Mouse (Mus musculus) heart, embryonic 10.5 days (tissue): Measurements from ENCODE around the gene Zdhhc19. TPM values are rescaled to one million over a fixed set of nuclear protein-coding genes. Genes with fewer than 3 reads are reported as not detected.

ENCODE experiments used
- DNase-seq: peaks from one replicate; pipeline ENCODE4 v3.0.0-alpha.2; 2017; ENCODE audit warnings: low spot score
- H3K27ac ChIP-seq: fragments of 300-500 bp; sonication (generic); 2 replicates; pipeline ENCODE4 v1.5.1; 2016; ENCODE audit warnings: mild to moderate bottlenecking
- H3K27me3 ChIP-seq: fragments of 300-500 bp; sonication (generic); 2 replicates; pipeline ENCODE4 v1.6.1; 2016; ENCODE audit warnings: mild to moderate bottlenecking; ENCODE audit not compliant: poor library complexity, insufficient read depth, severe bottlenecking
- H3K36me3 ChIP-seq: fragments of 300-500 bp; sonication (generic); 2 replicates; pipeline ENCODE4 v1.6.1; 2016; ENCODE audit warnings: mild to moderate bottlenecking, moderate library complexity
- H3K4me1 ChIP-seq: fragments of 300-500 bp; sonication (generic); 2 replicates; pipeline ENCODE4 v1.6.1; 2016; ENCODE audit warnings: mild to moderate bottlenecking
- H3K4me3 ChIP-seq: fragments of 300-500 bp; sonication (generic); 2 replicates; pipeline ENCODE4 v1.5.1; 2016; ENCODE audit warnings: mild to moderate bottlenecking, moderate library complexity
- H3K9me3 ChIP-seq: fragments of 300-500 bp; sonication (generic); 2 replicates; pipeline ENCODE4 v1.6.1; 2016; ENCODE audit warnings: mild to moderate bottlenecking, moderate library complexity
- WGBS: fragments of 180-500 bp; shearing (Covaris S2); methylation state at CpG from one replicate; pipeline ENCODE4 v1.1.7; 2016; 5-methylcytosine and 5-hydroxymethylcytosine counted together
- polyA plus RNA-seq: library from polyadenylated mRNA; unstranded; fragments of >200 nt; fragmentation: Nextera tagmentation; extraction: Ambion mirVana; gene quantifications from 2 replicates; pipeline ENCODE4 v1.2.1, GENCODE M21; 2016

The Zdhhc19 gene
- polyA plus RNA-seq, 1 experiment from 2014 or later: not detected

GRCm38 (mm10) chr16:32593916-32594315 is 97.9 kb downstream of the Zdhhc19 start:
- H3K36me3 ChIP-seq: no peaks in the 10 kb centered on the region
- no peaks in the 10 kb centered on the region for H3K27me3 ChIP-seq
- peaks cover 8% of the 10 kb centered on the region for H3K4me1 ChIP-seq
- WGBS: 72% methylated on average over 5 of the region's 5 CpGs
- no peak for DNase-seq
- H3K4me3 ChIP-seq: no peak overlapping the region
- no peaks in the 10 kb centered on the region for H3K9me3 ChIP-seq
- H3K27ac ChIP-seq: no peak overlapping the region

- H3K27me3 ChIP-seq: no peaks in the 10 kb centered on the region
- no peak overlapping the region for H3K27ac ChIP-seq
- no peaks in the 10 kb centered on the region for H3K36me3 ChIP-seq
- H3K4me3 ChIP-seq: no peak overlapping the region
- 58% methylated on average over 5 of the region's 5 CpGs for WGBS
- no peak for DNase-seq
- H3K4me1 ChIP-seq: peaks cover 8% of the 10 kb centered on the region
- H3K9me3 ChIP-seq: no peaks in the 10 kb centered on the region
Observed at GRCm38 (mm10) chr16:32594701-32595100, 98.6 kb downstream of the Zdhhc19 start.

- H3K4me1 ChIP-seq: peaks cover 8% of the 10 kb centered on the region
- H3K36me3 ChIP-seq: no peaks in the 10 kb centered on the region
- H3K4me3 ChIP-seq: no peak overlapping the region
- WGBS: 75% methylated on average over 10 of the region's 10 CpGs
- H3K9me3 ChIP-seq: no peaks in the 10 kb centered on the region
- no peak overlapping the region for H3K27ac ChIP-seq
- DNase-seq: no peak
- no peaks in the 10 kb centered on the region for H3K27me3 ChIP-seq
Observed at GRCm38 (mm10) chr16:32595142-32595855, 99.2 kb downstream of the Zdhhc19 start.

- WGBS: 35% methylated on average over 4 of the region's 4 CpGs
- Histone ChIP-seq H3K27me3 (no peaks in the 10 kb centered on the region), H3K4me1 (peaks cover 8% of the 10 kb centered on the region), H3K36me3 (no peaks in the 10 kb centered on the region), H3K4me3 (no peak overlapping the region), H3K27ac (peak overlapping the region; percentile 76), H3K9me3 (no peaks in the 10 kb centered on the region)
- no peak for DNase-seq
Observed at GRCm38 (mm10) chr16:32597909-32598381, 101.9 kb downstream of the Zdhhc19 start.

- Histone ChIP-seq H3K9me3 (no peaks in the 10 kb centered on the region), H3K4me1 (peaks cover 8% of the 10 kb centered on the region), H3K36me3 (no peaks in the 10 kb centered on the region), H3K27ac (no peak overlapping the region), H3K4me3 (no peak overlapping the region), H3K27me3 (no peaks in the 10 kb centered on the region)
- DNase-seq: no peak
- WGBS: 92% methylated on average over 1 of the region's 1 CpGs
Observed at GRCm38 (mm10) chr16:32599151-32599550, 103.1 kb downstream of the Zdhhc19 start.

- Histone ChIP-seq H3K27me3 (no peaks in the 10 kb centered on the region), H3K4me1 (peaks cover 8% of the 10 kb centered on the region), H3K27ac (no peak overlapping the region), H3K4me3 (no peak overlapping the region), H3K36me3 (no peaks in the 10 kb centered on the region), H3K9me3 (no peaks in the 10 kb centered on the region)
- 71% methylated on average over 3 of the region's 3 CpGs for WGBS
- DNase-seq: no peak
Observed at GRCm38 (mm10) chr16:32602193-32602685, 106.2 kb downstream of the Zdhhc19 start.

- no peak for DNase-seq
- Histone ChIP-seq H3K4me1 (peaks cover 9% of the 10 kb centered on the region), H3K4me3 (no peak overlapping the region), H3K36me3 (no peaks in the 10 kb centered on the region), H3K9me3 (no peaks in the 10 kb centered on the region), H3K27me3 (no peaks in the 10 kb centered on the region), H3K27ac (peak overlapping the region; percentile 97)
- 33% methylated on average over 7 of the region's 7 CpGs for WGBS
Observed at GRCm38 (mm10) chr16:32607562-32608343, 111.7 kb downstream of the Zdhhc19 start.

GRCm38 (mm10) chr16:32608344-32608711 is 112.3 kb downstream of the Zdhhc19 start:
- DNase-seq: no peak
- 9% methylated on average over 8 of the region's 8 CpGs for WGBS
- Histone ChIP-seq H3K4me3 (peak overlapping the region; percentile 96), H3K27ac (peak overlapping the region; percentile 97), H3K27me3 (no peaks in the 10 kb centered on the region), H3K9me3 (no peaks in the 10 kb centered on the region), H3K36me3 (no peaks in the 10 kb centered on the region), H3K4me1 (peaks cover 9% of the 10 kb centered on the region)

- peaks cover 5% of the 10 kb centered on the region; the same call in 1 of the 2 replicates for H3K36me3 ChIP-seq
- H3K9me3 ChIP-seq: no peaks in the 10 kb centered on the region
- peaks cover 9% of the 10 kb centered on the region for H3K4me1 ChIP-seq
- under 1% methylated on average over 71 of the region's 73 CpGs for WGBS
- H3K27me3 ChIP-seq: no peaks in the 10 kb centered on the region
- peak within 1 kb of the TSS; percentile 96 for H3K4me3 ChIP-seq
- peak; percentile 99 for DNase-seq
- peak within 1 kb of the TSS; percentile 97 for H3K27ac ChIP-seq
Observed at GRCm38 (mm10) chr16:32608712-32609400, 112.8 kb downstream of the Zdhhc19 start, which contains the start of gene Tfrc. TSS of gene Tfrc (plus strand) at chr16:32608920.

- Histone ChIP-seq H3K27ac (peak overlapping the region; percentile 97), H3K27me3 (no peaks in the 10 kb centered on the region), H3K36me3 (peaks cover 10% of the 10 kb centered on the region), H3K4me3 (peak overlapping the region; percentile 96), H3K4me1 (peaks cover 9% of the 10 kb centered on the region), H3K9me3 (no peaks in the 10 kb centered on the region)
- DNase-seq: no peak
- WGBS: under 1% methylated on average over 14 of the region's 14 CpGs
Observed at GRCm38 (mm10) chr16:32609401-32609779, 113.3 kb downstream of the Zdhhc19 start.

- 67% methylated on average over 5 of the region's 5 CpGs for WGBS
- Histone ChIP-seq H3K36me3 (peaks cover 23% of the 10 kb centered on the region), H3K27ac (peak overlapping the region; percentile 97; the same call in 1 of the 2 replicates), H3K9me3 (no peaks in the 10 kb centered on the region), H3K4me3 (peak overlapping the region; percentile 96), H3K27me3 (no peaks in the 10 kb centered on the region), H3K4me1 (peaks cover 9% of the 10 kb centered on the region)
- no peak for DNase-seq
Observed at GRCm38 (mm10) chr16:32610460-32611255, 114.6 kb downstream of the Zdhhc19 start.
